Mouse (Mus musculus) liver, embryonic 14.5 days (tissue): ENCODE measurements around the gene Gins3. TPM values are rescaled to one million over a fixed set of nuclear protein-coding genes. Genes with fewer than 3 reads are reported as not detected.

Source experiments
- ATAC-seq: fragments of 200-750 bp; cut with Nextera tagmentation; 2 replicates; pipeline ENCODE4 v1.8.0; 2017; ENCODE audit warnings: moderate number of reproducible peaks, mild to moderate bottlenecking, moderate library complexity; ENCODE audit not compliant: insufficient read depth
- DNase-seq, 3 experiments: peaks; one replicate each; pipeline ENCODE4 v3.0.0-alpha.2; 2012 to 2013; ENCODE audit warnings: low read depth in 3 of 3, low spot score in 3 of 3
- H3K27ac ChIP-seq: fragments of 300-500 bp; sonication (generic); 2 replicates; pipeline ENCODE4 v1.5.1; 2014; ENCODE audit warnings: moderate library complexity, mild to moderate bottlenecking, control low read depth, inconsistent platforms
- H3K27me3 ChIP-seq: fragments of 300-500 bp; sonication (generic); 2 replicates; pipeline ENCODE4 v1.6.1; 2014; ENCODE audit warnings: mild to moderate bottlenecking, low read length, moderate library complexity; ENCODE audit not compliant: control insufficient read depth, insufficient read depth
- H3K36me3 ChIP-seq: fragments of 300-500 bp; sonication (generic); replicated peaks from 2 replicates; pipeline ENCODE4 v1.6.1; 2014; ENCODE audit warnings: low read depth; ENCODE audit not compliant: control insufficient read depth, insufficient read depth
- H3K4me1 ChIP-seq, 2 experiments: fragments of 200-500 bp in 1 of 2; fragments of 300-500 bp in 1 of 2; sonication (generic) in 1 of 2; replicated peaks; 2 replicates each; pipeline ENCODE4 v1.6.1; 2012 to 2014; ENCODE audit warnings: antibody characterized with exemption in 1 of 2, inconsistent platforms in 1 of 2, low read length in 1 of 2; ENCODE audit not compliant: control insufficient read depth in 2 of 2, insufficient read depth in 2 of 2
- H3K4me2 ChIP-seq: fragments of 300-500 bp; sonication (generic); 2 replicates; pipeline ENCODE4 v1.6.1; 2014; ENCODE audit warnings: low read depth, mild to moderate bottlenecking, control low read depth, moderate library complexity
- H3K4me3 ChIP-seq, 2 experiments: fragments of 200-500 bp in 1 of 2; fragments of 300-500 bp in 1 of 2; sonication (generic) in 1 of 2; 2 replicates each; pipeline ENCODE4 v1.5.1; 2012 to 2014; ENCODE audit warnings: low read depth in 2 of 2, low read length in 2 of 2, mild to moderate bottlenecking in 2 of 2, control low read depth in 1 of 2, inconsistent platforms in 1 of 2, moderate library complexity in 1 of 2; ENCODE audit not compliant: insufficient read depth in 1 of 2
- H3K9ac ChIP-seq: fragments of 300-500 bp; sonication (generic); replicated peaks from 2 replicates; pipeline ENCODE4 v1.6.1; 2014; ENCODE audit warnings: mild to moderate bottlenecking, control low read depth, moderate library complexity
- H3K9me3 ChIP-seq: fragments of 300-500 bp; sonication (generic); 2 replicates; pipeline ENCODE4 v1.6.1; 2016; ENCODE audit warnings: low read length, mixed read lengths; ENCODE audit not compliant: control insufficient read depth
- CTCF ChIP-seq: IDR thresholded peaks from 2 replicates; pipeline ENCODE4 v1.5.1; 2016; ENCODE audit warnings: antibody characterized with exemption, low read depth, control low read depth
- EP300 ChIP-seq: IDR thresholded peaks from 2 replicates; pipeline ENCODE4 v1.6.1; 2016; ENCODE audit warnings: antibody characterized with exemption, low read depth
- WGBS: fragments of 180-500 bp; shearing (Covaris S2); extraction: QIAGEN DNeasy Blood & Tissue Kit; methylation state at CpG from one replicate; pipeline ENCODE4 v1.1.7; 2014; ENCODE audit not compliant: insufficient replicate concordance; 5-methylcytosine and 5-hydroxymethylcytosine counted together
- polyA plus RNA-seq, 2 experiments: library from polyadenylated mRNA; depleted of rRNA in 1 of 2; stranded (reverse) in 1 of 2; unstranded in 1 of 2; fragments of >200 nt; fragmentation: Nextera tagmentation in 1 of 2; extraction: Ambion mirVana in 1 of 2; gene quantifications; 2 replicates each; pipeline versions ENCODE4 v1.2.1 to v1.2.3; 2012 to 2014

Gins3 gene
- polyA plus RNA-seq, 2 experiments, result 4.9 to 9.4 TPM

- ATAC-seq (no peak), DNase-seq (no peak)
- Histone ChIP-seq H3K9me3 (no peaks in the 10 kb centered on the region), H3K9ac (no peak overlapping the region), H3K27ac (no peak overlapping the region), H3K36me3 (no peaks in the 10 kb centered on the region), H3K4me1 (no peaks in the 10 kb centered on the region), H3K27me3 (no peaks in the 10 kb centered on the region), H3K4me2 (no peak overlapping the region), H3K4me3 (no peak overlapping the region)
- TF ChIP-seq EP300 (no peak), CTCF (no peak)
- 57% methylated on average over 10 of the region's 10 CpGs for WGBS
These were observed 54.9 kb downstream of the Gins3 start for GRCm38 (mm10) chr8:95688073-95688672.

GRCm38 (mm10) chr8:95690929-95691541, 57.8 kb downstream of the Gins3 start:
- TF ChIP-seq EP300, result no peak
- no peak for TF ChIP-seq CTCF
- Histone ChIP-seq H3K9ac (no peak overlapping the region), H3K4me1 (no peaks in the 10 kb centered on the region), H3K4me3 (no peak overlapping the region), H3K9me3 (no peaks in the 10 kb centered on the region), H3K4me2 (no peak overlapping the region), H3K27me3 (peaks cover 9% of the 10 kb centered on the region), H3K36me3 (no peaks in the 10 kb centered on the region), H3K27ac (no peak overlapping the region)
- WGBS, result 55% methylated on average over 13 of the region's 13 CpGs
- no peak for ATAC-seq
- DNase-seq, result no peak

GRCm38 (mm10) chr8:95694631-95695030, 61.4 kb downstream of the Gins3 start:
- H3K9me3 ChIP-seq, result no peaks in the 10 kb centered on the region

More at GRCm38 (mm10) chr8:95694631-95695030, 61.4 kb downstream of the Gins3 start:
- DNase-seq, result no peak
- Histone ChIP-seq H3K4me3 (no peak overlapping the region), H3K36me3 (no peaks in the 10 kb centered on the region), H3K27me3 (peaks cover 12% of the 10 kb centered on the region), H3K27ac (no peak overlapping the region), H3K4me1 (no peaks in the 10 kb centered on the region), H3K9ac (no peak overlapping the region), H3K4me2 (no peak overlapping the region)
- no peak for ATAC-seq
- 25% methylated on average over 6 of the region's 6 CpGs for WGBS
- TF ChIP-seq EP300, result no peak
- TF ChIP-seq CTCF, result no peak

Other genes with a start within 250 kb of the Gins3 start
- 22.0 and 30.1 TPM in 2 replicates for gene Cfap20, start 198.6 kb upstream of the Gins3 start, polyA plus RNA-seq (2012; rRNA removed)
- gene Cfap20, start 198.6 kb upstream of the Gins3 start, polyA plus RNA-seq (2014; fragmentation: Nextera tagmentation; extraction: Ambion mirVana), result 34.8 and 35.7 TPM in 2 replicates
- 9.7 and 12.8 TPM in 2 replicates for gene Csnk2a2, start 143.4 kb upstream of the Gins3 start, polyA plus RNA-seq (2012; rRNA removed)
- 6.9 and 7.1 TPM in 2 replicates for gene Csnk2a2, start 143.4 kb upstream of the Gins3 start, polyA plus RNA-seq (2014; fragmentation: Nextera tagmentation; extraction: Ambion mirVana)
- gene Ccdc113, start 99.4 kb upstream of the Gins3 start, polyA plus RNA-seq (2012; rRNA removed), result not detected in 2 replicates
- gene Ccdc113, start 99.4 kb upstream of the Gins3 start, polyA plus RNA-seq (2014; fragmentation: Nextera tagmentation; extraction: Ambion mirVana), result not detected in 2 replicates
- not detected in 2 replicates for gene Prss54, start 57.1 kb upstream of the Gins3 start, polyA plus RNA-seq (2012; rRNA removed)
- gene Prss54, start 57.1 kb upstream of the Gins3 start, polyA plus RNA-seq (2014; fragmentation: Nextera tagmentation; extraction: Ambion mirVana), result not detected in 2 replicates
- gene Ndrg4, start 43.5 kb downstream of the Gins3 start, polyA plus RNA-seq (2012; rRNA removed), result 0.81 and 0.95 TPM in 2 replicates
- 0.62 and 1.0 TPM in 2 replicates for gene Ndrg4, start 43.5 kb downstream of the Gins3 start, polyA plus RNA-seq (2014; fragmentation: Nextera tagmentation; extraction: Ambion mirVana)
- gene Setd6, start 82.4 kb downstream of the Gins3 start, polyA plus RNA-seq (2012; rRNA removed), result 8.2 and 16.0 TPM in 2 replicates
- gene Setd6, start 82.4 kb downstream of the Gins3 start, polyA plus RNA-seq (2014; fragmentation: Nextera tagmentation; extraction: Ambion mirVana), result 15.0 and 17.4 TPM in 2 replicates
- 39.1 and 41.8 TPM in 2 replicates for gene Cnot1, start 174.0 kb downstream of the Gins3 start, polyA plus RNA-seq (2012; rRNA removed)
- 33.1 and 38.6 TPM in 2 replicates for gene Cnot1, start 174.0 kb downstream of the Gins3 start, polyA plus RNA-seq (2014; fragmentation: Nextera tagmentation; extraction: Ambion mirVana)
- 43.5 and 75.6 TPM in 2 replicates for gene Sap18b, start 191.9 kb downstream of the Gins3 start, polyA plus RNA-seq (2012; rRNA removed)
- gene Sap18b, start 191.9 kb downstream of the Gins3 start, polyA plus RNA-seq (2014; fragmentation: Nextera tagmentation; extraction: Ambion mirVana), result 245 and 247 TPM in 2 replicates
- gene Slc38a7, start 220.1 kb downstream of the Gins3 start, polyA plus RNA-seq (2012; rRNA removed), result 5.5 and 5.6 TPM in 2 replicates
- gene Slc38a7, start 220.1 kb downstream of the Gins3 start, polyA plus RNA-seq (2014; fragmentation: Nextera tagmentation; extraction: Ambion mirVana), result 6.7 and 7.5 TPM in 2 replicates